Mouse (Mus musculus) monocyte, adult 5-6 weeks (primary cell): ENCODE data around the gene Mpped2. TPM values are rescaled to one million over a fixed set of nuclear protein-coding genes. Genes with fewer than 3 reads are reported as not detected.

Source experiments
- ATAC-seq: fragments of 153-309, 156-312 bp; replicated peaks from 2 replicates; pipeline ENCODE4 v1.8.0; 2017; ENCODE audit warnings: mild to moderate bottlenecking; ENCODE audit not compliant: low TSS enrichment, insufficient number of reproducible peaks, severe bottlenecking, poor library complexity, low FRiP score
- total RNA-seq: library from RNA; stranded (forward); fragments of 200-1000, 200-491, 200-594 nt; gene quantifications from 3 replicates; pipeline ENCODE4 v1.2.3, GENCODE M21; 2017

The Mpped2 gene
- total RNA-seq, result not detected in 3 replicates

GRCm38 (mm10) chr2:106692783-106693701, at the start of gene Mpped2:
Gene Mpped2, plus strand, starts transcription at chr2:106693269.
- ATAC-seq, result no peak

- ATAC-seq, result no peak
Measured at GRCm38 (mm10) chr2:106644782-106645181, 48.3 kb upstream of the Mpped2 start.

GRCm38 (mm10) chr2:106649686-106650570, 43.1 kb upstream of the Mpped2 start:
- ATAC-seq, result no peak

- no peak for ATAC-seq
Measured at GRCm38 (mm10) chr2:106652151-106652550, 40.9 kb upstream of the Mpped2 start.

GRCm38 (mm10) chr2:106652741-106653140, 40.3 kb upstream of the Mpped2 start:
- no peak for ATAC-seq

GRCm38 (mm10) chr2:106653261-106653660, 39.8 kb upstream of the Mpped2 start:
- ATAC-seq, result no peak

- no peak for ATAC-seq
Measured at GRCm38 (mm10) chr2:106655271-106655670, 37.8 kb upstream of the Mpped2 start.

- no peak for ATAC-seq
Measured at GRCm38 (mm10) chr2:106665271-106665670, 27.8 kb upstream of the Mpped2 start.

- ATAC-seq, result no peak
Measured at GRCm38 (mm10) chr2:106674319-106674718, 18.8 kb upstream of the Mpped2 start.

GRCm38 (mm10) chr2:106677449-106677848, 15.6 kb upstream of the Mpped2 start:
- no peak for ATAC-seq

- no peak for ATAC-seq
Measured at GRCm38 (mm10) chr2:106679720-106680455, 13.2 kb upstream of the Mpped2 start.

- ATAC-seq, result no peak
Measured at GRCm38 (mm10) chr2:106683185-106683831, 9.8 kb upstream of the Mpped2 start.

- no peak for ATAC-seq
Measured at GRCm38 (mm10) chr2:106683832-106684231, 9.2 kb upstream of the Mpped2 start.

GRCm38 (mm10) chr2:106691753-106692363, 1.2 kb upstream of the Mpped2 start:
- no peak for ATAC-seq

GRCm38 (mm10) chr2:106692405-106692782, 675 bp upstream of the Mpped2 start:
- ATAC-seq, result no peak

- ATAC-seq, result no peak
Measured at GRCm38 (mm10) chr2:106693702-106694566, 865 bp downstream of the Mpped2 start.

GRCm38 (mm10) chr2:106694567-106694885, 1.5 kb downstream of the Mpped2 start:
- no peak for ATAC-seq
